Mouse (Mus musculus): ENCODE measurements around the gene Sec63. TPM values are rescaled to one million over a fixed set of nuclear protein-coding genes. Genes with fewer than 3 reads are reported as not detected.

Sec63 gene
- polyA plus RNA-seq, 1 experiment from 2014 or later, result 19.6 TPM

DNA sequence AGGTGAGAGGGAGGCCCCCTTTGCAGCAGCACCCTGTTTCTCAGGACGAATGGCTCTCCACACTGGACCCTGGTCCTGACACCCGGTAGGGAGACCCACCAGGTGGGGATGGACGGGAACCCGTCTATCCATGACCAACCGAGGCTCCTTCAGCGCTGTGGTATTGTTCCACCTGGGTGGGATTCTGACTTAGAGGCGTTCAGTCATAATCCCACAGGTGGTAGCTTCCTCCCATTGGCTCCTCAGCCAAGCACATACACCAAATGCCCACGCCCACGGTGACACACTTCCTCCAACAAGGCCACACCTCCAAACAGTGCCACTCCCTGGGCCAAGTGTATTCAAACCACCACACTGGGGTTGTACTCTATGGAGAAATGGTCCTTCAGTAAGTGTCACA lies 95.3 kb downstream of the Sec63 start:
- Histone ChIP-seq H3K27ac (ENCODE audit: low read length) (no peak overlapping the region), H3K36me3 (ENCODE audit: control insufficient read depth, insufficient read depth, low read length) (no peaks in the 10 kb centered on the region), H3K4me2 (ENCODE audit: low read depth, low read length) (no peak overlapping the region), H3K4me1 (replicated peaks; ENCODE audit: control insufficient read depth, insufficient read depth, low read length) (no peaks in the 10 kb centered on the region), H3K4me3 (ENCODE audit: low read length) (no peak overlapping the region), H3K9me3 (ENCODE audit: control insufficient read depth, low read length) (peaks cover 3% of the 10 kb centered on the region; the same call in 1 of the 2 replicates), H3K27me3 (ENCODE audit: control insufficient read depth, insufficient read depth, low read depth, low read length) (peaks cover 6% of the 10 kb centered on the region; the same call in 1 of the 2 replicates), H3K9ac (ENCODE audit: low read length) (no peak overlapping the region)
- 91% methylated on average over 9 of the region's 9 CpGs for WGBS
- no peak for ATAC-seq (ENCODE audit: low read depth)

DNA sequence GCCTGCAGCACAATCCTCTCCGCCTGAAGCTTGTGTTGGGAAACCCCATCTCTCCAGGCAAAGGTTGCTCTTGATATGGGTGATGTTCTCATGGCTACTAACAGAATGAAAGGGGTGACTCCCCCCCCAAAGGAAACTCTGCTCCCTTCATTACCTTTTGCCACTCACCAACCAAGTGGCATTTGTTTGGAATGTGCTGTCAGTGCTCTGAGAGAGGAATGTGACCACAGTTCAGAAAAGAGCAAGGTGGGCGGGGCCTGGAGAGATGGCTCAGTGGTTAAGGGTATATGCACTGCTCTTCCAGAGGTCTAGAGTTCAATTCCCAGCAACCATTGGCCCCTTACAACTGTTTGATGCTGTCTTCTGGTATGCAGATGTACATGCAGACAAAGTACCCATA lies 95.7 kb downstream of the Sec63 start:
- Histone ChIP-seq H3K27me3 (ENCODE audit: control insufficient read depth, insufficient read depth, low read depth, low read length) (peaks cover 6% of the 10 kb centered on the region; the same call in 1 of the 2 replicates), H3K4me2 (ENCODE audit: low read depth, low read length) (no peak overlapping the region), H3K27ac (ENCODE audit: low read length) (no peak overlapping the region), H3K4me3 (ENCODE audit: low read length) (no peak overlapping the region), H3K9me3 (ENCODE audit: control insufficient read depth, low read length) (peaks cover 3% of the 10 kb centered on the region; the same call in 1 of the 2 replicates), H3K9ac (ENCODE audit: low read length) (no peak overlapping the region), H3K4me1 (replicated peaks; ENCODE audit: control insufficient read depth, insufficient read depth, low read length) (no peaks in the 10 kb centered on the region), H3K36me3 (ENCODE audit: control insufficient read depth, insufficient read depth, low read length) (no peaks in the 10 kb centered on the region)
- 89% methylated on average over 2 of the region's 2 CpGs for WGBS
- no peak for ATAC-seq (ENCODE audit: low read depth)

DNA sequence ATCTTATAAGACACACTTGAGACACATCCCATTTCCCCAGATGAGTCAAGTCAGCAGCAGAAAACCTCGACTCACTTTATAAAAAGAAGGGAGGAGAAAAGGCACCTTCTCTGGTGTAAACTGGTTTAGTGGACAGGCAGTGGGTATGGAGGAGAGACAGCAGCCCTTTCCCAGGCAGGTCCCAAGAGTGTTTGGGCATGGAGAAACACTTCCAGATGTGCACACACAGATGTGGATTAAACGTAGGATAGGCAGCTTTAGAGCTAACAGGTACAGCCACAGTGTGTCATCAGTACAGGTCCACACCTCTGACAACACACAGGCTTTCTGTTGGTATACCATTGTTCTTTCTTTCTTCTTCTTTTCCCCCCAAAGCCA lies 98.5 kb downstream of the Sec63 start:
- no peak overlapping the region for H3K4me2 ChIP-seq (ENCODE audit: low read depth, low read length)
- WGBS, result 36% methylated on average over 2 of the region's 2 CpGs
- no peak overlapping the region for H3K9ac ChIP-seq (ENCODE audit: low read length)
- no peaks in the 10 kb centered on the region for H3K9me3 ChIP-seq (ENCODE audit: control insufficient read depth, low read length)
- no peak overlapping the region for H3K27ac ChIP-seq (ENCODE audit: low read length)
- H3K27me3 ChIP-seq (ENCODE audit: control insufficient read depth, insufficient read depth, low read depth, low read length), result peaks cover 6% of the 10 kb centered on the region; the same call in 1 of the 2 replicates
- no peak overlapping the region for H3K4me3 ChIP-seq (ENCODE audit: low read length)
- no peak for ATAC-seq (ENCODE audit: low read depth)
- peaks cover 4% of the 10 kb centered on the region; the same call in 1 of the 2 replicates for H3K4me1 ChIP-seq (replicated peaks; ENCODE audit: control insufficient read depth, insufficient read depth, low read length)
- no peaks in the 10 kb centered on the region for H3K36me3 ChIP-seq (ENCODE audit: control insufficient read depth, insufficient read depth, low read length)

DNA sequence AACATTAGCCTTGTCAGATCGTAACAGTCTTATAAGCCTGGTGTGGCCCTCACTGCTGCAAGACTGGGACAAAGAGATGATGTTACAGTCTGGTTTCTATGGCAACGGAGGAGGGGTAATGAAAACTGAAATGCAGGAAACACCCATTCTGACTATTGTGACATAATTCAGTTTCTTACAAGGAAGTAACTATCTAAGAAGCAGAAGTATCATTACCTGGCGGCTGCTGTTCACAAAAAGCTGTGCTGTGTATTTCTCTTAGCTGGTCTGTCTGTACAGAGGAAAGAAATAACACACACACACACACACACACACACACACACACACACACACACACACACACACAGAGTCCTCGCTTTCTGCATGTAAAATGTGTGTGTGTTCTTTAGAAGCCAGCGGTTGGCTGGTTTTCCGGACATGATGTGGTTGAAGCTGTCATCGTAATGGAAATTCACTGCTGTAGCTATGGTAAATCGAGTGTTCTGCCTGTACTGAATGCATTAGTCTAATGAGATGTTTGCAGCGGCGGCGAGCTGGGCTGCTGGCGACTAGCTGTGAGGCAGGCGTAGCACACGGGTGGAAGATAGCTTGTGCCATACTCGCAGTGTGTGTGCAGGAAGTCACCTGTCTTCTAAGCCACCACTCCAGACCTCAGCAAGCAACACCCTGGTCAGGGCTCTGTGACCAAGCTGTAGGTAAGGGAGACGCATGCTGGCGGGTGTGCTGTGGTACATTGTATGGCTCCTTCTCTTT lies 99.0 kb downstream of the Sec63 start, which contains the start of gene Scml4:
Gene Scml4 (plus strand): TSS at position 212 of the 753 bp plus-strand sequence.
- Histone ChIP-seq H3K4me1 (replicated peaks; ENCODE audit: control insufficient read depth, insufficient read depth, low read length) (peaks cover 4% of the 10 kb centered on the region; the same call in 1 of the 2 replicates), H3K36me3 (ENCODE audit: control insufficient read depth, insufficient read depth, low read length) (no peaks in the 10 kb centered on the region), H3K4me2 (ENCODE audit: low read depth, low read length) (peak within 1 kb of the TSS; percentile 18), H3K9me3 (ENCODE audit: control insufficient read depth, low read length) (no peaks in the 10 kb centered on the region), H3K9ac (ENCODE audit: low read length) (no peak within 1 kb of the TSS), H3K27me3 (ENCODE audit: control insufficient read depth, insufficient read depth, low read depth, low read length) (peaks cover 6% of the 10 kb centered on the region; the same call in 1 of the 2 replicates), H3K27ac (ENCODE audit: low read length) (no peak within 1 kb of the TSS), H3K4me3 (ENCODE audit: low read length) (no peak within 1 kb of the TSS)
- WGBS, result 47% methylated on average over 17 of the region's 17 CpGs
- ATAC-seq (ENCODE audit: low read depth), result no peak

DNA sequence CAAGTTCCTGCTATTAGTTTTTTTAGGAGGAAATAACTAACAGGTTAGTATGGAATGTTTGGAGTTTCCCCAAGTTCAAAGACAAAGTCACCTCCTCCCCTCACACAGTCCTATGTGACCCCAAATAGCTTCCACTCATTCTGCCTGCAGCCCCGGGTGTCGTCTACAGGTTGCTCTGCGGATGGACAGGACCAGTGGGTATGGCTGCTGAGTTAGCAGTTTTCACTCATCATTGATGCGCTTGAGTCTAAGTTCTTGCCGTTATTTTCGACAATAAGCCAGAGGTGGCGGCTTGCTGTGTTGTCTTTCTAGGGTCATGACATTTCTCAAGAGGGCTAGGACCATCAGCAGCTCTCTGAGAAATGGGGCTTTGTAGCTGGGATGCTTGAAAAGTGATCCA lies 100.2 kb downstream of the Sec63 start:
- Histone ChIP-seq H3K4me1 (replicated peaks; ENCODE audit: control insufficient read depth, insufficient read depth, low read length) (peaks cover 4% of the 10 kb centered on the region; the same call in 1 of the 2 replicates), H3K27me3 (ENCODE audit: control insufficient read depth, insufficient read depth, low read depth, low read length) (peaks cover 6% of the 10 kb centered on the region; the same call in 1 of the 2 replicates), H3K4me2 (ENCODE audit: low read depth, low read length) (no peak overlapping the region), H3K36me3 (ENCODE audit: control insufficient read depth, insufficient read depth, low read length) (no peaks in the 10 kb centered on the region), H3K27ac (ENCODE audit: low read length) (no peak overlapping the region), H3K9ac (ENCODE audit: low read length) (no peak overlapping the region), H3K4me3 (ENCODE audit: low read length) (no peak overlapping the region), H3K9me3 (ENCODE audit: control insufficient read depth, low read length) (no peaks in the 10 kb centered on the region)
- WGBS, result 75% methylated on average over 7 of the region's 7 CpGs
- ATAC-seq (ENCODE audit: low read depth), result no peak

DNA sequence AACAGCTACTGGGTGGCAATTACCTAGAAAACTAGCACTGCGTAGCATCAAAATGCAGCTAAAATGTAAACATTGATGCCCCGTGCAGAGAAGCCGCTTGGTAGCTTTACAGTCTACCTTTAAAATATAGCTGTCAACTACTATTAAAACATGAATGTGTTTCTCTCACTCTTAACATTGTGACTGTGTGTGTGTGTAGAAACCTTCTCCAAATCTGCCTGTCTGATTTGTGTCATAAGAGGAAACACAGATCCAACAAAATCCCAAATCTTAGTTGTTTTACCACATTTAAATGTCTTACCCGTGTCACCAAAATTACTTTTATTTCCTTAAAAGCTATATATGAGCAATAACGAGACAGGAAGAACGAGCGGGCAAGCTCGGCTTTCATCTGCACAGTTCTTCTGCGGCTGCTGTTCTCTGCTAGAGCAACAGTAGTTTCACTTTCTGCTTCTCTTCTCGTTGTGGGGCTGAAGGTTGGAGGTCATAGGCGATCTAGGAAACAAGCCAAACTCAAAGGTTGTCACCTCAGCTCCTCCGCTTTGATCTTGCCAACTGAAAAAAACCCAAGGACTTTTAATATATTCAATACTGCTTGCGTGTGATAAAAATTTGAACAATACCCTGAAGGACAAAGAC lies 100.9 kb downstream of the Sec63 start:
- Histone ChIP-seq H3K27me3 (ENCODE audit: control insufficient read depth, insufficient read depth, low read depth, low read length) (peaks cover 6% of the 10 kb centered on the region; the same call in 1 of the 2 replicates), H3K4me2 (ENCODE audit: low read depth, low read length) (peak overlapping the region; percentile 51), H3K9ac (ENCODE audit: low read length) (0 out of 2 replicates have a peak overlapping the region, but pooled peaks have one; percentile 24), H3K9me3 (ENCODE audit: control insufficient read depth, low read length) (no peaks in the 10 kb centered on the region), H3K27ac (ENCODE audit: low read length) (no peak overlapping the region), H3K4me3 (ENCODE audit: low read length) (peak overlapping the region; percentile 36), H3K4me1 (replicated peaks; ENCODE audit: control insufficient read depth, insufficient read depth, low read length) (peaks cover 4% of the 10 kb centered on the region; the same call in 1 of the 2 replicates), H3K36me3 (ENCODE audit: control insufficient read depth, insufficient read depth, low read length) (no peaks in the 10 kb centered on the region)
- ATAC-seq (ENCODE audit: low read depth), result no peak
- 36% methylated on average over 13 of the region's 13 CpGs for WGBS

DNA sequence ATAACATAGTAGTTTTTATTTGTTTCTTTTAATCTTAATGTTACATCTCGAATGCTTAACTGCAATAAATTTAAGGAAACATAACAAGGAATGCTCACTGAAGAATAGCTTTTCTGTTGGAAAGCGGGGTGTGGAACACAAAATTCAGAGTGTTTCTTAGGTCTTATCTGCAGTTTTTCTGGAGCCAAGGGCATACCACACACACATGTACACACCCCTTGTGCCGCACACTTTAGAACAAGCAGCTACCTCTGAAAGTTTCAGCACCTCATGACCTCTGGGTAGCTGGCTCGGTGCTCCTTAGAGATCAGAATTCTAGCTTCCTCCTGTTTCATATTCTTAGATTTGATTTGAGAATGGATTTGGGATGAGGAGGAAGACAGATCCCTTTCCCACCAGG lies 101.5 kb downstream of the Sec63 start:
- no peak for ATAC-seq (ENCODE audit: low read depth)
- H3K27me3 ChIP-seq (ENCODE audit: control insufficient read depth, insufficient read depth, low read depth, low read length), result peaks cover 6% of the 10 kb centered on the region; the same call in 1 of the 2 replicates
- no peak overlapping the region for H3K9ac ChIP-seq (ENCODE audit: low read length)
- peaks cover 4% of the 10 kb centered on the region; the same call in 1 of the 2 replicates for H3K4me1 ChIP-seq (replicated peaks; ENCODE audit: control insufficient read depth, insufficient read depth, low read length)
- no peaks in the 10 kb centered on the region for H3K36me3 ChIP-seq (ENCODE audit: control insufficient read depth, insufficient read depth, low read length)
- H3K4me2 ChIP-seq (ENCODE audit: low read depth, low read length), result 0 out of 2 replicates have a peak overlapping the region, but pooled peaks have one; percentile 8
- WGBS, result 56% methylated on average over 4 of the region's 4 CpGs
- H3K27ac ChIP-seq (ENCODE audit: low read length), result no peak overlapping the region
- no peaks in the 10 kb centered on the region for H3K9me3 ChIP-seq (ENCODE audit: control insufficient read depth, low read length)
- no peak overlapping the region for H3K4me3 ChIP-seq (ENCODE audit: low read length)

DNA sequence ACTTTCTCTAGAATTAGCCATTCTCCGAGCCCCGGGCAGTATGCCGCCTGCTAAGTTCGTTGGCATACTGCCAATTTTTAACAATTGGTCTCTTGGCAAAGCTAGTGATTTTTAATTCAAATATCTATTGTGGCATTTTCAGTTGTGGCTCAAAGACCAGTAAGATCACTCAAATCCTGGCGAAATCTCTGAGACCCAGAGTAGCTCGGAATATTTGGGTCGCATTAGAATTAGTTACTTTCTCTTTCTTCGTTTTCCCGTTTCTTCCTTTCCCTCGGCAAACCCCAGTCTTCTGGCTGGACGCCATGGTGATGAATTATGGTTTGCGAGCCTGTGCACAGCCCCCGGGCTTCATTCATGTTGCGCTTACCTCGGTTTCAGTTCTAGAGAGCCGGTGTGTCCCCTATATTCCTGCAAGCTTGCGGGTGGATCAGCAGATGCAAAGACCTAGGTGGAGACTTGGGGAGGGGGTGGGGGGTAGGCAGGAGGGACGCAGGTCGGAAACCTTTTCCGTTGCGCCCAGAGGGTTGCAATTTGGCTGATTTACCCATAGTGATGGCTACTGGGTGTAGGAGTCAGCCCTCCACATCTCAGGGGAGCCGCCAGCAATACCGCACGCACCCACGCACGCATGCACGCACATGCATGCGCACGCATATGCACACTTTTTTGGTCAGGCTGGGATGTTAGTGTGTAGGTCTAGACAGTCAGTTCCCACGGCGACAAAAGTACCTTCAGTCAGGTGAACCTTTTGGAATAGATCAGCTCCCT lies 102.5 kb downstream of the Sec63 start:
- Histone ChIP-seq H3K36me3 (ENCODE audit: control insufficient read depth, insufficient read depth, low read length) (no peaks in the 10 kb centered on the region), H3K27me3 (ENCODE audit: control insufficient read depth, insufficient read depth, low read depth, low read length) (peaks cover 6% of the 10 kb centered on the region; the same call in 1 of the 2 replicates), H3K4me3 (ENCODE audit: low read length) (peak overlapping the region; percentile 55), H3K9ac (ENCODE audit: low read length) (peak overlapping the region; percentile 47; the same call in 1 of the 2 replicates), H3K27ac (ENCODE audit: low read length) (no peak overlapping the region), H3K9me3 (ENCODE audit: control insufficient read depth, low read length) (no peaks in the 10 kb centered on the region), H3K4me2 (ENCODE audit: low read depth, low read length) (peak overlapping the region; percentile 57), H3K4me1 (replicated peaks; ENCODE audit: control insufficient read depth, insufficient read depth, low read length) (peaks cover 4% of the 10 kb centered on the region; the same call in 1 of the 2 replicates)
- ATAC-seq (ENCODE audit: low read depth), result 0 out of 2 replicates have a peak, but pooled peaks have one; percentile 21
- 23% methylated on average over 31 of the region's 31 CpGs for WGBS

All from lung, embryonic 16.5 days (tissue).